Mouse (Mus musculus): ENCODE results near the gene Golph3. TPM values are rescaled to one million over a fixed set of nuclear protein-coding genes. Genes with fewer than 3 reads are reported as not detected.

Gene Golph3
- polyA plus RNA-seq, 1 experiment from 2014 or later = 116 TPM

DNA sequence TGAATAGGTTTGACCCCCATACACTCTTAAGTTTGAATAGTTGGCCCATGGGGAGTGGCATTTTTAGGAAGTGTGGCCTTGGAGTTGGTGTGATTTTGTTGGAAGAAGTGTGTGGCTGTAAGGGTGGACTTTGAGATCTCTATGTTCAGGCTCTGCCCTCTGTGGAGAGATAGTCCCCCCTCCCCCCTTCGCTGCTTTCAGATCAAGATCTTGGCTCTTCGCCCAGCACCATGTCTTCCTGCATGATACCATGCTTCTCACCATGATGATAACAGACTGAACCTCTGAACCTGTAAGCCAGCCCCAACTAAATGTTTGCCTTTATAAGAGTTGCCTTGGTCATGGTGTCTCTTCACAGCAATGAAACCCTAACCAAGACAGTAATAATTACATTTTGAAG lies 29.5 kb upstream of the Golph3 start:
- Histone ChIP-seq H3K9ac (ENCODE audit: low read depth, low read length) (no peak overlapping the region), H3K27ac (ENCODE audit: low read depth, low read length) (no peak overlapping the region), H3K27me3 (ENCODE audit: control insufficient read depth, insufficient read depth, low read length) (no peaks in the 10 kb centered on the region), H3K36me3 (ENCODE audit: control insufficient read depth, insufficient read depth, low read length) (no peaks in the 10 kb centered on the region), H3K4me1 (ENCODE audit: control insufficient read depth, insufficient read depth, low read length) (no peaks in the 10 kb centered on the region), H3K4me3 (ENCODE audit: low read length) (no peak overlapping the region), H3K9me3 (ENCODE audit: control insufficient read depth, low read length) (no peaks in the 10 kb centered on the region), H3K4me2 (replicated peaks; ENCODE audit: low read depth, low read length) (no peak overlapping the region)
- whole genome bisulfite sequencing = 89% methylated on average over 2 of the region's 2 CpGs
- ATAC-seq (ENCODE audit: low FRiP score, low TSS enrichment) = no peak

DNA sequence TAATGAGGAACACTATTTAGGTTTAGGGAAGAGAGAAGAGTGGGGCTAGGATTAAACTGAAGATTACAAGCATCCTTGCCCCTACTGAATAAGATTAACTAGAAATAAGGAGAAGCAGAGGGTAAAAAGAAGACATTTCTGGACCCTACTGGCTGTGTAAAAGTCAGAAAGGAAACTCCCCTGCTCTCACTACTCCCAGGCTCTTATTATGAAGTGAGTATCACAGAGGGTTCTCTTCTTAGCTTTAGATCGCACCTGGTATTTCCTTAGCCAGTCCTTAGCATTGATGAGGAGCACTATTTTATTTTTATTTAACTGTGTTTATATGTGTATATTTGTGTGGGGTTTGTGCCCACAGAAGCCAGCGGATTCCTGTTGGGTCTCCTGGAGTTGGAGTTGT lies 25.0 kb upstream of the Golph3 start:
- Histone ChIP-seq H3K27ac (ENCODE audit: low read depth, low read length) (no peak overlapping the region), H3K4me3 (ENCODE audit: low read length) (no peak overlapping the region), H3K36me3 (ENCODE audit: control insufficient read depth, insufficient read depth, low read length) (no peaks in the 10 kb centered on the region), H3K4me2 (replicated peaks; ENCODE audit: low read depth, low read length) (no peak overlapping the region), H3K9me3 (ENCODE audit: control insufficient read depth, low read length) (no peaks in the 10 kb centered on the region), H3K9ac (ENCODE audit: low read depth, low read length) (no peak overlapping the region), H3K27me3 (ENCODE audit: control insufficient read depth, insufficient read depth, low read length) (no peaks in the 10 kb centered on the region), H3K4me1 (ENCODE audit: control insufficient read depth, insufficient read depth, low read length) (no peaks in the 10 kb centered on the region)
- ATAC-seq (ENCODE audit: low FRiP score, low TSS enrichment) = no peak
- 58% methylated on average over 2 of the region's 2 CpGs for WGBS

DNA sequence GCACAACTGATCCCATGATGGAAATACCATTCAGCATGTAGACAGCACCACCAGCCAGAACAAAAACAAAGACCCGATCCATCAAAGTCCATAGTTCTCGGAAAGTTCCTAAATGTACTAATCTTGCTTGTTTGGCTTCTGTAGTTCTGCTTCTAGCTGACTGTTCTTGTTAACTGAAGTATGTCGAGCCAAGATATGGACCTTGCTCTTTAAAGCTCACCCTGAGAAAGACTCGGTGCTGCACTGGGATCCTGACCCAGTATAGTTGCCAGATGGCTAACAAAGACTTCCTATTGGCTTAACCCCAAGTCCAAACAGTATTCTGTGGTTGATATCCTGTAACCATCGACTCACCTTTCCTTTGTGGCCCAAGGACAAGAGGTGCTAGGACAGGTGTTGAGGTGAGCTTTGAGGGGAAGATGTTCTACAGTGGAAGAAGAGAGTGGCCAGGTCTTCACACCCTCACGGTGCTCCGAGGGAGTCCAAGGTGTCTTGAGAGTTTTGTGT lies 23.0 kb upstream of the Golph3 start:
- ATAC-seq (ENCODE audit: low FRiP score, low TSS enrichment) = no peak
- H3K9me3 ChIP-seq (ENCODE audit: control insufficient read depth, low read length) = no peaks in the 10 kb centered on the region
- H3K9ac ChIP-seq (ENCODE audit: low read depth, low read length) = no peak overlapping the region

DNA sequence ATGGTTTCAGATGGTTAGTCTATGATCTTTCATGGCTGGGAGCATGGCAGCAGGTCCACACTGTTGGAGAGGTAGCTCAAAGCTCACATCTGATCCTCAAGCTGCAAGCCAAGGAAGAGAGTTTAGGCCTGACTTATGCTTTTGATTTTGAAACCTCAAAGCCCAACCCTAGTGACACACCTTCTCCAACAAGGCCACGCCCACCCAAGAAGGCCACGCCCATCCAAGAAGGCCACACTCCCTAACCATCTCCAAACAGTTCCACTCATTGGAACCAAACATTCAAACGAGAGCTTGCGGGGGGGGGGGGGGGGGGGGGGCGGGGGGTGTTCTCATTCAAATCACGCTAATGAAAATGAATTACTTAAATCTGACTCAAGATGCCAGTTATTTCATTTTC lies 19.5 kb upstream of the Golph3 start:
- Histone ChIP-seq H3K27me3 (ENCODE audit: control insufficient read depth, insufficient read depth, low read length) (no peaks in the 10 kb centered on the region), H3K9me3 (ENCODE audit: control insufficient read depth, low read length) (no peaks in the 10 kb centered on the region), H3K4me3 (ENCODE audit: low read length) (no peak overlapping the region), H3K27ac (ENCODE audit: low read depth, low read length) (no peak overlapping the region), H3K4me1 (ENCODE audit: control insufficient read depth, insufficient read depth, low read length) (no peaks in the 10 kb centered on the region), H3K36me3 (ENCODE audit: control insufficient read depth, insufficient read depth, low read length) (no peaks in the 10 kb centered on the region), H3K9ac (ENCODE audit: low read depth, low read length) (no peak overlapping the region), H3K4me2 (replicated peaks; ENCODE audit: low read depth, low read length) (no peak overlapping the region)
- no peak for ATAC-seq (ENCODE audit: low FRiP score, low TSS enrichment)
- 67% methylated on average over 6 of the region's 6 CpGs for WGBS

More for the DNA sequence above, 23.0 kb upstream of the Golph3 start:
- no peak overlapping the region for H3K27ac ChIP-seq (ENCODE audit: low read depth, low read length)
- no peaks in the 10 kb centered on the region for H3K27me3 ChIP-seq (ENCODE audit: control insufficient read depth, insufficient read depth, low read length)
- 85% methylated on average over 7 of the region's 7 CpGs for WGBS
- H3K36me3 ChIP-seq (ENCODE audit: control insufficient read depth, insufficient read depth, low read length) = no peaks in the 10 kb centered on the region
- no peak overlapping the region for H3K4me3 ChIP-seq (ENCODE audit: low read length)
- no peak overlapping the region for H3K4me2 ChIP-seq (replicated peaks; ENCODE audit: low read depth, low read length)
- H3K4me1 ChIP-seq (ENCODE audit: control insufficient read depth, insufficient read depth, low read length) = no peaks in the 10 kb centered on the region

DNA sequence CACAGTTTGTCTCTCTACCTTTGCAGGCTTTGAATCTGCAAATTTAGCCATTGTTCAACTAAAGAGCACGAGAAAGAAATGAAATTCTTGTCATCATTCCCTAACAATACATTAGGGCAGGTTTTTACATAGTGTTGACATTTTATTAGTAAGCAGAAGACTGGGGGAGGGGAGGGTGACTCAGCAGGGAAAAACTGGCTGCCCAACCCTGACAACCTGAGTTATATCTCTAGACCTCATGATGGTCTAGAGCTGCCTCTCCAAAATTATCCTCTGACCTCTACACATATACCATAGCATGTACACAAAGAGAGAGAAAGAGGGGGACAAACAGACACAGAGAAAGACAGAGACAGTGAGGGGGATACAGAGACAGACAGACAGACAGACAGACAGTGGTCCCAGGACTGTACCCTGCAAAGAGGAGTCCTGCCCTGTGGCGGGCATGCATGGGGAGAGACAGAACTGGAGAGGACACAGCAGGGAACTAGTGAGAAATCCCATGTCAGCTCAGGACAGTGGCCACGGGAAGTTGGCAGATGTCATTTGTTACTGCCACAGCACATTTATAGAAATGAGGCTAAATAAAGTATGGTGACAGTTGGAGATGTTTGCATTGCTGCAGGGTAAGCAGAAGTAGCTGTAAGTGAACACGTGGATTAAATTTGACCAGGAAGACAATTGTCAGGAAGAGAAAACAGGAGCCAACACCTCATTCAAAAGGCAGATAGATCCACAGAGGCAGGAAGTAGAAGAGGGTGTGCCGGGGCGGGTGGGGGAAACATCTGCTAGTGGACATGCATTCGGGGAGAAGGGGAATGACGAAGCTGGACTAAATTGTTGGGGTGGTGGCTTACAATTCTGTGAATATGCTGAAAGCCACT lies 14.8 kb upstream of the Golph3 start:
- H3K4me1 ChIP-seq (ENCODE audit: control insufficient read depth, insufficient read depth, low read length) = no peaks in the 10 kb centered on the region
- no peak overlapping the region for H3K4me2 ChIP-seq (replicated peaks; ENCODE audit: low read depth, low read length)
- no peaks in the 10 kb centered on the region for H3K36me3 ChIP-seq (ENCODE audit: control insufficient read depth, insufficient read depth, low read length)
- WGBS = 61% methylated on average over 8 of the region's 8 CpGs
- H3K27me3 ChIP-seq (ENCODE audit: control insufficient read depth, insufficient read depth, low read length) = no peaks in the 10 kb centered on the region
- no peak overlapping the region for H3K4me3 ChIP-seq (ENCODE audit: low read length)
- ATAC-seq (ENCODE audit: low FRiP score, low TSS enrichment) = no peak
- no peaks in the 10 kb centered on the region for H3K9me3 ChIP-seq (ENCODE audit: control insufficient read depth, low read length)
- no peak overlapping the region for H3K27ac ChIP-seq (ENCODE audit: low read depth, low read length)
- H3K9ac ChIP-seq (ENCODE audit: low read depth, low read length) = no peak overlapping the region

DNA sequence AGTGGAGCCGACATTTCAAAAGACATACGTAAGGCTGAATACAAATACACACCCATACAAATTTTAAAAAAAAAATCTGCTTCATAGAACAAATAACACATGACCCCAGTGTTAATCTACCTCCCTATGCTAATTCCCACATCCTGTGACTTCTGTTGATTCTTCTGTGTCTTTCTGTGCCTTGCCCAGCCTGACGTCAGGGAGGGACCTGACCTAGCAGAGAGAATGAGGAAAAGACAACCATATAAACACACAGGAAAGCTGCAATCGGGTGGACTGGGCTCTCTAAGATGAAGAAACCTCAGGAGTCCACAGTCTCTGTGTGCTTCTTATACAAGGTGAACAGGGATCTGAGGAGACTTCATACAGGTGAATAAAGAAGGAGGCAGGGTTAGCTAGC lies 14.1 kb upstream of the Golph3 start:
- Histone ChIP-seq H3K27ac (ENCODE audit: low read depth, low read length) (no peak overlapping the region), H3K4me1 (ENCODE audit: control insufficient read depth, insufficient read depth, low read length) (no peaks in the 10 kb centered on the region), H3K9me3 (ENCODE audit: control insufficient read depth, low read length) (no peaks in the 10 kb centered on the region), H3K9ac (ENCODE audit: low read depth, low read length) (no peak overlapping the region), H3K4me2 (replicated peaks; ENCODE audit: low read depth, low read length) (no peak overlapping the region), H3K36me3 (ENCODE audit: control insufficient read depth, insufficient read depth, low read length) (no peaks in the 10 kb centered on the region), H3K27me3 (ENCODE audit: control insufficient read depth, insufficient read depth, low read length) (no peaks in the 10 kb centered on the region), H3K4me3 (ENCODE audit: low read length) (no peak overlapping the region)
- ATAC-seq (ENCODE audit: low FRiP score, low TSS enrichment) = no peak
- WGBS = 70% methylated on average over 4 of the region's 4 CpGs

DNA sequence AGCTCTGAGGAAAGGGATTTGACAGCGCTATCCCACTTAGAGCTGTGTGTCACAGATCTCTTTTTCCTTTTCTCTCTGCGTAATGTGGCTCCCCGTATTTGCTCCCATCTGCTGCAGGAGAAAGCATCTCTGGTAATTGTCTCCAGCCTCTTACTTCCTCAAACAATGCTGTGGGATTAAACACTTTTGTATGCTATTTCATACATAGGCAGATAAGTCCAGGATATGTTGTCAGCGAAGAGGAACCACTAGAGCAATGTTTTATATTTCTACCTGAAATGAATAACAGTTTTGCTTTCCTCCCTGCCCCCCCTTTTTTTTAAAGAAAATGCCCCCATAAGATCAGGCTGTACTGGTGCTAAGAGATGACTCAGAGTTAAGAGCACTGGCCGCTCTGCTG lies 12.7 kb upstream of the Golph3 start:
- no peak overlapping the region for H3K27ac ChIP-seq (ENCODE audit: low read depth, low read length)
- no peak overlapping the region for H3K4me2 ChIP-seq (replicated peaks; ENCODE audit: low read depth, low read length)
- H3K9me3 ChIP-seq (ENCODE audit: control insufficient read depth, low read length) = no peaks in the 10 kb centered on the region
- ATAC-seq (ENCODE audit: low FRiP score, low TSS enrichment) = no peak
- no peaks in the 10 kb centered on the region for H3K36me3 ChIP-seq (ENCODE audit: control insufficient read depth, insufficient read depth, low read length)
- no peak overlapping the region for H3K9ac ChIP-seq (ENCODE audit: low read depth, low read length)
- H3K4me1 ChIP-seq (ENCODE audit: control insufficient read depth, insufficient read depth, low read length) = no peaks in the 10 kb centered on the region
- no peak overlapping the region for H3K4me3 ChIP-seq (ENCODE audit: low read length)
- no peaks in the 10 kb centered on the region for H3K27me3 ChIP-seq (ENCODE audit: control insufficient read depth, insufficient read depth, low read length)
- 97% methylated on average over 5 of the region's 5 CpGs for WGBS

DNA sequence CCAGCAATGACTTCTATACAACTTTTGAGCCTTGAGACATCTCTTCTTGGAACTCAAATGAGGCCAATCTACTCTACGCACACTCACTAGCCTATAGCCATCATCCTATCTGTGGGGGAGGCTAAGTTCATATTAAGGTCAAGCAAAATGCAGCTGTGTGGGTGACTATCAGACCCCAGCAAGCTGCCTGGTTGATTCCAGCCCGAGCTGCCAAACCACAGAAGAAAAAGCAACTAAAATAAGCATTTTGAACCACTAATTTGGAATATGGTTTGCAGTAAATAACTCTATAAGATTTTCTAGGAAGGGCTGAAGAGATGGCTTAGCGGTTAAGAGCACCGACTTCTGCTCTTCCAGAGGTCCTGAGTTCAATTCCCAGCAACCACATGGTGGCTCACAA lies 10.6 kb upstream of the Golph3 start:
- H3K4me3 ChIP-seq (ENCODE audit: low read length) = no peak overlapping the region
- 77% methylated on average over 4 of the region's 4 CpGs for WGBS
- ATAC-seq (ENCODE audit: low FRiP score, low TSS enrichment) = no peak

DNA sequence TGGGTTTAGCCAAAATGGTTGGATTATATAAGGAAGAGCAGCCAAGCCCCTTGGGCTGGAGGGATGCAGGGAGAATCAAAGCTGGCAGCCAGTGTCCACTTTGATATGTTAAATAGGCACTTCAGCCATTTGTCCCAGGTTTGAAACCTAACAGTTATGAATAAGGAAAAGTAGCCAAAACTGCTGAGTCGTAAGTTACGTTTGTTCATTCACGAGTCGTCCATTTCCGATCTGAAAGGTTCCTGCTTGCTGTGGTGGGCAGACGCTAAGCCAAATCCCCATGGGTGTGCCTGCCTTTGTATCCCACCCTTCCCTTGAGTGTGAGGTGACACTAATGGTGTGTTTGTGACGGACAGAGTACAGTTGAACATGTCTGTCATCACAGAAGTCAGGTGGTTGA lies 9.8 kb upstream of the Golph3 start:
- Histone ChIP-seq H3K4me1 (ENCODE audit: control insufficient read depth, insufficient read depth, low read length) (0 out of 2 replicates have a peak, but pooled peaks cover 2% of the 10 kb centered on the region), H3K27me3 (ENCODE audit: control insufficient read depth, insufficient read depth, low read length) (no peaks in the 10 kb centered on the region), H3K9ac (ENCODE audit: low read depth, low read length) (no peak overlapping the region), H3K36me3 (ENCODE audit: control insufficient read depth, insufficient read depth, low read length) (no peaks in the 10 kb centered on the region), H3K9me3 (ENCODE audit: control insufficient read depth, low read length) (no peaks in the 10 kb centered on the region), H3K4me3 (ENCODE audit: low read length) (no peak overlapping the region), H3K27ac (ENCODE audit: low read depth, low read length) (no peak overlapping the region), H3K4me2 (replicated peaks; ENCODE audit: low read depth, low read length) (no peak overlapping the region)
- no peak for ATAC-seq (ENCODE audit: low FRiP score, low TSS enrichment)
- 92% methylated on average over 7 of the region's 7 CpGs for WGBS

More for the DNA sequence above, 10.6 kb upstream of the Golph3 start:
- H3K9me3 ChIP-seq (ENCODE audit: control insufficient read depth, low read length) = no peaks in the 10 kb centered on the region
- 0 out of 2 replicates have a peak, but pooled peaks cover 2% of the 10 kb centered on the region for H3K4me1 ChIP-seq (ENCODE audit: control insufficient read depth, insufficient read depth, low read length)
- H3K36me3 ChIP-seq (ENCODE audit: control insufficient read depth, insufficient read depth, low read length) = no peaks in the 10 kb centered on the region
- no peak overlapping the region for H3K27ac ChIP-seq (ENCODE audit: low read depth, low read length)
- H3K4me2 ChIP-seq (replicated peaks; ENCODE audit: low read depth, low read length) = no peak overlapping the region
- H3K27me3 ChIP-seq (ENCODE audit: control insufficient read depth, insufficient read depth, low read length) = no peaks in the 10 kb centered on the region
- H3K9ac ChIP-seq (ENCODE audit: low read depth, low read length) = no peak overlapping the region

All from kidney, embryonic 14.5 days (tissue).